ENCODE assay signal across 25 mouse cellular contexts in genomic region chr7:25988322-25988721, GRCm38 (mm10).
DNase-seq lines count a peak whose midpoint lies in the region; ATAC-seq and TF ChIP-seq lines count a peak whose summit lies in the region.
"Had no signal": no experiment of that assay in that cellular context is flagged by ENCODE, and none has a peak within 500 bp of the region (broad histone marks: within the 10 kb centered on the region; RNA-seq: fewer than 3 reads in every experiment).

No protein-coding gene starts in this region.

- ATAC-seq in liver, embryonic 14.5 days (ENCODE audit: insufficient read depth) = no peak
- no peak for ATAC-seq in liver, embryonic 11.5 days (replicated peaks; ENCODE audit: low FRiP score)
- ATAC-seq in megakaryocyte-erythroid progenitor cell, adult 5-6 weeks (replicated peaks; ENCODE audit: low FRiP score, low TSS enrichment, poor library complexity, severe bottlenecking) = no peak
- ATAC-seq: forebrain, embryonic 15.5 days; intestine, embryonic 16.5 days; midbrain, embryonic 13.5 days had no signal

- H3K9ac ChIP-seq in liver, embryonic 14.5 days (replicated peaks) = no peak overlapping the region
- H3K9ac ChIP-seq in liver, embryonic 11.5 days (ENCODE audit: low read depth, low read length) = no peak overlapping the region
- H3K9ac ChIP-seq: forebrain, embryonic 15.5 days; heart, embryonic 15.5 days; hindbrain, embryonic 15.5 days; liver, embryonic 15.5 days; midbrain, embryonic 13.5 days; neural tube, embryonic 13.5 days had no signal

- H3K36me3 ChIP-seq in kidney, adult 2 months (ENCODE audit: control insufficient read depth, insufficient read depth, low read length) = no peaks in the 10 kb centered on the region
- no peaks in the 10 kb centered on the region for H3K36me3 ChIP-seq in liver, embryonic 14.5 days (replicated peaks; ENCODE audit: control insufficient read depth, insufficient read depth, low read depth)
- H3K36me3 ChIP-seq in liver, embryonic 11.5 days (ENCODE audit: control insufficient read depth, insufficient read depth, low read length) = no peaks in the 10 kb centered on the region
- H3K36me3 ChIP-seq: forebrain, embryonic 15.5 days; heart, embryonic 15.5 days; hindbrain, embryonic 15.5 days; limb, embryonic 10.5 days; liver, embryonic 15.5 days; midbrain, embryonic 13.5 days; neural tube, embryonic 13.5 days had no signal

- peak; percentile 49 for TF ChIP-seq CTCF in kidney, adult 2 months (conservative IDR thresholded peaks at IDR 0.05; ENCODE audit: insufficient read depth, insufficient read length, low read depth, low read length)
- TF ChIP-seq CTCF in liver, embryonic 14.5 days (IDR thresholded peaks at IDR 0.05; ENCODE audit: low read depth) = peak; percentile 46

- TF ChIP-seq POLR2A in kidney, adult 2 months (IDR thresholded peaks at IDR 0.05; ENCODE audit: low read depth, low read length) = no peak

- H3K27me3 ChIP-seq in kidney, adult 2 months (replicated peaks; ENCODE audit: control insufficient read depth, insufficient read depth, low read length) = no peaks in the 10 kb centered on the region
- H3K27me3 ChIP-seq in liver, embryonic 14.5 days (ENCODE audit: control insufficient read depth, insufficient read depth, low read length) = no peaks in the 10 kb centered on the region
- no peaks in the 10 kb centered on the region for H3K27me3 ChIP-seq in liver, embryonic 11.5 days (replicated peaks; ENCODE audit: control insufficient read depth, insufficient read depth, low read length)
- H3K27me3 ChIP-seq: forebrain, embryonic 15.5 days; heart, embryonic 15.5 days; hindbrain, embryonic 15.5 days; liver, embryonic 15.5 days; midbrain, embryonic 13.5 days; neural tube, embryonic 13.5 days had no signal

- H3K4me2 ChIP-seq in liver, embryonic 14.5 days (ENCODE audit: low read depth) = no peak overlapping the region
- H3K4me2 ChIP-seq in liver, embryonic 11.5 days = no peak overlapping the region
- H3K4me2 ChIP-seq: forebrain, embryonic 15.5 days; heart, embryonic 15.5 days; hindbrain, embryonic 15.5 days; liver, embryonic 15.5 days; midbrain, embryonic 13.5 days; neural tube, embryonic 13.5 days had no signal

- TF ChIP-seq EP300 in liver, embryonic 14.5 days (IDR thresholded peaks at IDR 0.05; ENCODE audit: low read depth) = no peak

- no peak overlapping the region for H3K27ac ChIP-seq in kidney, adult 2 months (ENCODE audit: insufficient read depth, low read depth, low read length)
- H3K27ac ChIP-seq in liver, embryonic 14.5 days = no peak overlapping the region
- H3K27ac ChIP-seq in liver, embryonic 11.5 days (ENCODE audit: low read depth, low read length) = no peak overlapping the region
- H3K27ac ChIP-seq: forebrain, embryonic 15.5 days; heart, embryonic 15.5 days; hindbrain, embryonic 15.5 days; limb, embryonic 10.5 days; liver, embryonic 15.5 days; midbrain, embryonic 13.5 days; neural tube, embryonic 13.5 days had no signal

- H3K4me1 ChIP-seq in kidney, adult 2 months (ENCODE audit: control insufficient read depth, insufficient read depth, low read length) = no peaks in the 10 kb centered on the region
- no peaks in the 10 kb centered on the region for H3K4me1 ChIP-seq in liver, embryonic 14.5 days (replicated peaks; ENCODE audit: control insufficient read depth in 2 of 2, insufficient read depth in 2 of 2, low read length in 1 of 2)
- no peaks in the 10 kb centered on the region for H3K4me1 ChIP-seq in liver, embryonic 11.5 days (replicated peaks; ENCODE audit: control insufficient read depth, insufficient read depth, low read length)
- H3K4me1 ChIP-seq: forebrain, embryonic 15.5 days; heart, embryonic 15.5 days; hindbrain, embryonic 15.5 days; limb, embryonic 10.5 days; liver, embryonic 15.5 days; midbrain, embryonic 13.5 days; neural tube, embryonic 13.5 days had no signal

- no peak overlapping the region for H3K4me3 ChIP-seq in kidney, adult 2 months (ENCODE audit: insufficient read depth, low read depth, low read length)
- no peak overlapping the region for H3K4me3 ChIP-seq in liver, embryonic 14.5 days (ENCODE audit: insufficient read depth in 1 of 2, low read depth in 2 of 2, low read length in 2 of 2)
- H3K4me3 ChIP-seq in liver, embryonic 11.5 days (ENCODE audit: low read depth, low read length) = no peak overlapping the region
- H3K4me3 ChIP-seq: forebrain, embryonic 15.5 days; heart, embryonic 15.5 days; hindbrain, embryonic 15.5 days; limb, embryonic 10.5 days; liver, embryonic 15.5 days; midbrain, embryonic 13.5 days; neural tube, embryonic 13.5 days had no signal

- H3K9me3 ChIP-seq in liver, embryonic 14.5 days (ENCODE audit: control insufficient read depth, low read length) = no peaks in the 10 kb centered on the region
- no peaks in the 10 kb centered on the region for H3K9me3 ChIP-seq in liver, embryonic 11.5 days (ENCODE audit: control insufficient read depth, low read length)
- H3K9me3 ChIP-seq: heart, embryonic 15.5 days; limb, embryonic 10.5 days; liver, embryonic 15.5 days had no signal

- peak; percentile 16 for DNase-seq in kidney, adult 2 months
- no peak for DNase-seq in kidney, adult 11 months
- DNase-seq in liver, embryonic 14.5 days (ENCODE audit: low read depth in 3 of 3, low spot score in 3 of 3) = no peak
- DNase-seq in liver, embryonic 11.5 days (ENCODE audit: low spot score) = no peak
- DNase-seq in 3T3-L1 (ENCODE audit: low read depth, low spot score) = peak; percentile 2
- peak; percentile 20 for DNase-seq in NIH3T3 (ENCODE audit: low read depth)
- DNase-seq: adrenal gland, postnatal 36 days; cerebellum, adult 11-12 months; cerebellum, postnatal 25 days; embryo, embryonic 11 days; gastrocnemius, postnatal 14 days; heart, adult 18-20 months; heart, postnatal 4 days; layer of hippocampus, adult 9-11 months; right cerebral cortex, adult 18-20 months; thymus, postnatal 14 days had no signal

Comparison
In these comparisons a context has a peak if more than half of its experiments do, and no peak if none do; other contexts are left out.
1. DNase-seq: peak in kidney, adult 2 months (single experiment), 3T3-L1 (single experiment) and NIH3T3 (single experiment); none in kidney, adult 11 months (single experiment), liver, embryonic 14.5 days (0 of 3) and liver, embryonic 11.5 days (single experiment).